Mouse (Mus musculus) MEL (cell line): ENCODE measurements around the gene Stk10.

Source experiments
- POLR2A ChIP-seq, 2 experiments: IDR thresholded peaks; 2 replicates each; pipeline ENCODE4 v1.6.1; 2011 to 2012; ENCODE audit warnings: low read length in 2 of 2, mild to moderate bottlenecking in 2 of 2, control low read depth in 1 of 2, improper control_type of control experiment in 1 of 2, low read depth in 1 of 2, moderate library complexity in 1 of 2; ENCODE audit not compliant: control insufficient read depth in 1 of 2, insufficient read depth in 1 of 2, poor library complexity in 1 of 2
- POLR2AphosphoS2 ChIP-seq: IDR thresholded peaks from 2 replicates; pipeline ENCODE4 v1.6.1; 2011; ENCODE audit warnings: low read length, improper control_type of control experiment
- POLR2AphosphoS5 ChIP-seq: IDR thresholded peaks from 2 replicates; pipeline ENCODE4 v1.6.1; 2012; ENCODE audit warnings: low read depth, borderline replicate concordance, mild to moderate bottlenecking, inconsistent platforms, low read length, moderate library complexity, mixed read lengths
- TCF12 ChIP-seq: IDR thresholded peaks from 2 replicates; pipeline ENCODE4 v1.6.1; 2014; ENCODE audit warnings: low read depth, mild to moderate bottlenecking, inconsistent platforms, low read length, improper control_type of control experiment, moderate library complexity
- ZMIZ1 ChIP-seq: IDR thresholded peaks from 2 replicates; pipeline ENCODE4 v1.6.1; 2012; ENCODE audit warnings: low read depth, mild to moderate bottlenecking, inconsistent platforms, low read length, improper control_type of control experiment, moderate library complexity

- TF ChIP-seq POLR2AphosphoS2 = no peak
- TF ChIP-seq POLR2AphosphoS5 = no peak
- no peak for TF ChIP-seq POLR2A (IDR thresholded peaks at IDR 0.05; ENCODE audit: control insufficient read depth in 1 of 2, insufficient read depth in 1 of 2, low read depth in 1 of 2, low read length in 2 of 2, poor library complexity in 1 of 2)
- no peak for TF ChIP-seq TCF12
- no peak for TF ChIP-seq ZMIZ1
These were observed 99.6 kb downstream of the Stk10 start for GRCm38 (mm10) chr11:32632671-32633070.
